Mouse (Mus musculus): ENCODE measurements around the gene Trio.

Trio gene

DNA sequence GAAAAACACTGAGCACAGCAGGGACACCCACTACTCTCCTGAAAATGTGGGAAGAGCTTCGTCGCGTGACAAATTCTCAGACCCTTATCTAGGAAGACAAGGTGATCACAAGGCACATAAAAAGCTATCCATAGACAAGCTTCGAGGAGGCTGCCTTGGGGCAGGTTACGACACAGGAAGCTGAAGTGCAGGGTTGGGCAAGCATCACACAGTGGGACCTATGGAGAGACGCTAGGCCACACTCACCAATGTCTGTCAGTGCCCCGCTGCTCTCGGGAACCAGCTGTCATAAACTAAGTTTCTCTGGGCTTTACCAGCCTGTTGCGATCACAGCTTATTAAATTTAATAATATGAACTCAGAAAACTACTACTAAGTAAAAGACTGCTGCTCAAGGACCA is 149.9 kb downstream of the Trio start:
- DNase-seq (ENCODE audit: low spot score), result no peak

DNA sequence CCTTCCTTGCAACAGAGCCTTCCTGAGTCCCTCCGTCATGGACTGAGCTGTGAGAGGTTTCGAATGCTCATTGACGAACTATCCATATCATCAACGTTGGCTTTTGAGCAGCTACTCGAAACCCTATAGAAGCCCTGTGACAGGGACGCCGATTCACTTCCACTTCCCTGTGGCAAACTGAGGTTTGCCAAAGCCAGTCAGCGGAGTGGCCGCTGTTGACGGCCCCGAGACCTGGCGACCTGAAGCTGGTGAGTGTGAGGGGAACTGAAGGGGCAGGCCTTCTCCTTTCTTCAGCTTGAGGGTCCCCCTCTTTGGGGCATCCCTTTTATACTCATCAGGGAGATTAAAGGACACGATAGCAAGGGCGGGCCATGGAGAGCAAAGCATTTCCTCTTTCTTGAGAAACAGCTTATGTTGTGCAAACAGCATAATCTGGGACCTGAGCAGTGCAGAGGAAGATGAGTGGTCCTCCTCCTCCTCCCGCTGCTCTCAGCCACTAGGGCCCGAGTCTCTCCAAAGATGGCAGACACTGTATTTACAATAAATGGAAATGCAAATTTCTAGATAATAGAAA is 151.8 kb downstream of the Trio start:
- DNase-seq (ENCODE audit: low spot score), result no peak

DNA sequence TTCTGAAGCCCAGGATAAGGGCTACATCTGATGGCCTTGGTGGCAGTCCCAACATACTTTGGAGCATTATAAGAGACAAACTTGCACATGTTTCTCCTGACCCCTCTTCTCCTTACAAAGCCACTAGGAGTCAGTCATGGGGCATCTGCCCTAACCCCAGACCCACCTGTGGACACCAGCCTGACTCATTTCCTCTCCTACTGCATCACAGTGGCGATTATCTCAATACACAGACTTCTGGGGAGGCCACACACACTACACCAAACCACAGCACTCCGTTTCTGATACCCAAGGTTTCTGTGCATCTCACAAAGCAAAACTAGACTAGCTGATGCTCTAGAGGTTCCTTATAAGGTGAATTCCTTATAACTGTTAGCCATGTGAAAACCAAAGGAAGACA is 153.4 kb downstream of the Trio start:
- DNase-seq (ENCODE audit: low spot score), result no peak

DNA sequence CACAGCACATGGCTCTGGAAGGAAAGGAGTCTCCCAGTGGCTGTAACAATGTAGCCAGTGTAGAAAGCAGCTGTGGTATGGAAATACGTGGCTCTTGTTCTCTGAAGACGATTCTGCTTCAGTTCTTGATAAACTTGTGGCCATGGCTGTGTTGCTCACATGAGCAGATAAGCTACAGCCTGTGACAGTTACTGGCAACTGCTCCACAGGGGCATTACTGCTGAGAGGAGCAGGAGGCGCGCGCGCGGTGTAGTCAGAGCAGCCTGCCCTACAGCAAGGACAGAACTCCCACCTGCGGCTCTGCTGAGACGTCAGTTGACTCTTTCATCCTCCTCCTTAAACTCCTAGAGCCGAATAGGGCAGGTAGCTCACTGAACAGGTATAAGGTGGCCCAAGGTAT is 153.9 kb downstream of the Trio start:
- no peak for DNase-seq (ENCODE audit: low spot score)

DNA sequence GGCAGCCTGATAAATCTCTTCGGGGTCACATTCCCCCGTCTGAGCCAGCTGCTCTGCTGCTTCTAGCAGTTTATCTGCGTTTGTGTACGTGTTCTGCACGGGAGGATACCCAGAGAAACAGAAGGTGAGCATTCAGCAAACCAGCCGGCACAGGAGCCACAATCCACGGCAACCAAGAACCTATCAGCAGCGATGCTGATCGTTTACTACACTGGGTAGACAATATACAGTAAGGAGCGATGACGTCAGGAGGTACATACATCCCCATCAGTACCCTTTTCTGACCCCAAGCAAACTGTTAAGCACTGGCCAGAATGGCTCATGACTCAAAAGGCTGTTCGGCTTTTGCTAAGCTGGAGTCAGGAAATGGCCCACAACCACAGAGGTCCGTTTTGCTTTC is 154.4 kb downstream of the Trio start:
- DNase-seq (ENCODE audit: low spot score), result no peak

DNA sequence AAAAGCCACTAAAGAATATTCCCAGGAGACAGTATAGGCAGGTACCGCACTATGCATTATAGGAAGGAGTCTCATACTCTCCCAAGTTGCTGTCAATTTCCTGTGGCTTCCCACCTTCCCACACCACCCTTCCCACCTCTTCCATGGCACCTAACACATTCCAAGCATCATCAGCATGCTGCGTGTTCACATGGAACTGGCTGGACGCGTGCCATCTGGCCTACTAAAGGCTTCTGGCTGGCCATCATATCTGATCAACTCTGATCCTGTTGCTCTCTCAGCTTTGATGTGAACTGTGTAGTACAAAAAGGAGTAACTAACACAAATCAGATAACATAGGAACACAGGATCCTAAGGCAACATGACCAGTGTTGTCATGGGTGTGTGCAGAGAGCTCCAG is 156.6 kb downstream of the Trio start:
- no peak for DNase-seq (ENCODE audit: low spot score)

DNA sequence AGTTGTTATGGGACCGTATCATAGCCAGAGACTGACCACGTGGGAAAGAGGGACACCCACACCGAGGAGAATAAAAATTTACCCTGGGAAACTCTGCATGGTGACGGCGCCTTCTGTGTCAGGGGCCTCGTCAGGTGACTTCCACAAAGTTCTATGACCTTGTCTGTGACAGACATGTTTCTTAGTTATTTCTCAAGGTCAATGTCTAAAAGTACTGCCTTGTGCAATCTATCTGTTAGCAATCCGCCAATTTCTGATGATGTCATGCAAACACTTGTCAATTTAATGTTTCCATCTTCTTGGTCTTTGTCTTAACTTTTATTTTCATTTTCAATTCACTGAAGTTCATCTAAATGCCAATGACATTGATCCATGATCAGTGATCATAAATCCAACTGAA is 157.8 kb downstream of the Trio start:
- no peak for DNase-seq (ENCODE audit: low spot score)

DNA sequence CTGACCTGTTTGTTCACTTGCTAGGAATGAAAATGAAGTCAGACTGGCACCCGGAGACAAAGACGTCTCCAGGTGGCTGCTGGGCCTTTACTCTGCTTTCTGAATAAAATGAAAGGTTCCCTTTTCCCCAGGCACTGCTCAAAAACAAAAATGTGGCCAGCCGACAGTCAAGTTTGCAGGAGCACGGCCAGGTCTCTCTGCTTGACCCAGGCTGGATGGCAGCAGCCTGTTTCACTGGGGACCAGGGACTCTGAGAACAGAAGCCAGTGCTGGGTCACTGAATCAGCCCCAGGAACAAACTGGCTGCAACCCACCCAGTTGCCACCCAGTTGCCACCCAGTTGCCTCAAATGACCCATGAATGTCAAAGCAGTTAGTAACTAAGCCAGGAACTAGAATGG is 159.2 kb downstream of the Trio start:
- no peak for DNase-seq (ENCODE audit: low spot score)

DNA sequence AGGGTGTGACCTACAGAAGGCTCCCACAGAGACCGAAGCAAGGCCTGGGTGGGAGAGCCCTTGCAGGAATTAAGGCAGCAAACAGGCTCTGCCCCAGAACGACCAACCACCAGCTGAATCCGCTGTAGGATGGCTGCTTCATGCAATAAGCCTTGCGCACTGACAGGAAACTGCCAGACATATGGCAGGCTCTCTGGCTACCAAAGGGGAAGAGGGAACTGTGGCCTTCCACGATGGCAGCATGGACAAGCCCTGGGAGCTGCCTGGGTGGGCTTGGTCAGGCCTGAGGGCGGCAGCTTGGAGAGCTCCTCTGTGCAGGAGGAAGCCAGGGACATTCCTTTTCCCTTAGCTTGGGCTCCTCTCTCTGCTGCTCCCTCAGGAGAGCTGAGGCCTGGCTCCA is 159.6 kb downstream of the Trio start:
- no peak for DNase-seq (ENCODE audit: low spot score)

DNA sequence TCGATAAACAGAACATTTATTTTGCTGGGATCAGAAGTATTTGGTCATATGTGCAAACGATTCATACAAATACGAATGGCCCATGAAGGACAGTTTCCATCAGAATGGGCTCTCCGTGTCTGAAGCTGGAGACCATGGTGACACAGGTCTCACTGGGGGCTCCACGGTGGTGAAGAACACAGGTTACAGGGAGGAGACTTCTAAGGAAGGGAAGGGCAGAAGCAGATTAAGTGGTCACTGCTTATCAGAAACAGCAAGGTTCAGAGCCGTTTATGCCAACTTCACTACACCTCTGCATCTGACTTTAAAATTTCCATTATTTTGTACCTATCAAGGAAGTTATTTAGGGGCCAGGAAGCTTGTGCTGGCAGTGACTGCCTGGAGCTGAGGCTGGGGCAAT is 161.3 kb downstream of the Trio start:
- DNase-seq (ENCODE audit: low spot score), result no peak

DNA sequence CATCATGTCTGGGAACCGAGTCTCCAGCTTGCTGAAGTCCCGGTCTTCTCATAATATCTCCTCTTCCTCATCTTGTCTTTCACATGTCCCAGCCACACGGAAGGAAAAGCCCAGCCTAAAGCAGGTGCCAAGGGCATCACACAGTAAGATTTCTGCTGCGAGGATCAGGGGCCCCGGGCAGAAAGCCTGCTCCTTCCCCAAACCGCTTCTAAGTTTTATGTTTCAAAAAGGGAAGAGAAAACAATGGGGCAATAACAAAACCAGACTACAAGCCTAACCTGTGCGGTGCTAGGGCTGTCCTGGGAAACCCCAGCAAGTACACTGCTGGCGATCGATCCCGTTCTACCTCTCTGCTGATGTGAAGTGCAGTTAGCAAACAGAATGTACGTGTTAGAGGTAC is 162.7 kb downstream of the Trio start:
- no peak for DNase-seq (ENCODE audit: low spot score)

DNA sequence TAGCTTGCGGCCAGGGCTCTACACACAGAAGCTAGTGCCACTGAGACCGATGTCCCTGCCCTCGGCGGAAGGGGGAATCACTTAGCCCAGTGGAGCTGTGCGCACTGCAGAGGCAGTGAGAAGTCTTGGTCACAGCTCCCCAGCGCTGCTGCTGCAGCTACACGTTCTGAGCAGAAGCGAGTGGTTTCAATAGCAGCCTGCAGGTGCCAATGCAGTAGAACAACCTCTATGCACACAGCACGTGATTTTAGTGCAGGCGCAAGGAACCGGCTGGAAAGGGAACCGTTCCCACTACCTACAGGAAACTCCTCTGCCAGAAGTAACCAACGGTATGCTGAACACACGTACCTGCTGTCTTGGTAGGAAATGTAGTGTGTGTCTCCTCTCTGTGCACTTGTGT is 165.2 kb downstream of the Trio start:
- DNase-seq (ENCODE audit: low spot score), result no peak

DNA sequence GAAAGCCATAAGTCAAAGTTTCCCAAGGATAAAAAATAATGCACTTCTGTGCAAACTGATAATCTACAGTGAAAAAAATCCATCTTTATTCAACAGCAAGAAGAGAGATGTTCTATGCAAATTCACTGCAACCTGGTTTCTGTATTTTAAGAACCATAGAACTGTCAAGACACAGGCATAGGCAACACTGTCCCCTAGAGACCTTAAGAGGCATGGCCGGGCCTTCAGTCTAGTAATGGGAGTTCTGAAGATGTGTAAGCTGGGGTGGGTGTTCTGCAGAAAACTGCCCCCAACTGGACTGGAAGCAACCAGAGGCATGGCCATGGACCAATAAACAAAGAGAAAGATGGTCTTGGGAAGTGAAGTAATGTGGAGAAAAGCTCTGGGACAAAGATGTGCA is 166.1 kb downstream of the Trio start:
- DNase-seq (ENCODE audit: low spot score), result peak; percentile 23

DNA sequence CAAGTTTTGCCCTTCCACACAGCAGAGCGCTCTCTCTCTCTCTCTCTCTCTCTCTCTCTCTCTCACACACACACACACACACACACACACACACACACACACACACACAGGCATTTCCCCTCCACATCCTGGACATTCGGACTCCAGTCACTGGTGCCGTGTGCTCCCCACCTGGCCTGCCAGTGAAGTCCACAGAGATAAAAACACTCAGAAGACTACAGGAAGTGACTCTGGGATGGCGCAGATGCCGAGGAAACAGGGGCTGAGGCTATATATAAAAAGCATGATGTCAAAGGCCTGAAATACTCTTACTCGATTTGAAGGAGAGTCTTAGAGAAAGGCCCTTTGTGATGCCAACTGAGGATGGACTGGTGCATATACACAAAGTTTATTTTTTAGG is 166.5 kb downstream of the Trio start:
- peak; percentile 14 for DNase-seq (ENCODE audit: low spot score)

DNA sequence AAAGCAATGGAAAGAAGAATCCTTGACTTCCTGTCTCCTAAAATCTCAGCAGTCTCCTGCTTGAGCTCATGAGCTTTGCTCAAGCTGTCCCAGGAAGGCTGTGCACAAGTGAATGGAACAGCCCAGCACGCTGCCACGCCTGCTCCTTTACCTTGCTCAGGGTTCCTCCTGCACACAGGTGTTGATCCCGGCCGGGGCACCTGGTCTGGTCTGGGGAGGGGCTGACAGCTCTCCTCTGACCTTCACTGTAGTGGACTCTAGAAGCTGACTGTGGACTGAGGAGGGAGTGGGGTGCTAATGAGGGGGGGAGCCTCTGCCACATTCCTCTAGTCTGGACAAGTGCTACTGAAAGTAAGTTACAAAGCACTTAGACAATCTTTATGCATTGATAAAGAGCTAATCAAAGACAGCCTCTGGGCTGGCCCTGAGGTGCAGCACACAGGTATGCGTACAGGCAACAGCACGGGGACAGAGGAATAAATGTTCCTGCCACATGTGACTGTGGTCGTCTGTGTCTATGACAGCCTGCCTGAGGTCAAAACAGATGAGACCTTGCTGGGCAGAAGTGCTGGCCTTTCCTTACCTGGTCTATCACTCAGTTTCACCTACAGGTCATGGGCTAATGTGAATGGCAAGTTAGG is 167.3 kb downstream of the Trio start:
- DNase-seq (ENCODE audit: low spot score), result no peak

DNA sequence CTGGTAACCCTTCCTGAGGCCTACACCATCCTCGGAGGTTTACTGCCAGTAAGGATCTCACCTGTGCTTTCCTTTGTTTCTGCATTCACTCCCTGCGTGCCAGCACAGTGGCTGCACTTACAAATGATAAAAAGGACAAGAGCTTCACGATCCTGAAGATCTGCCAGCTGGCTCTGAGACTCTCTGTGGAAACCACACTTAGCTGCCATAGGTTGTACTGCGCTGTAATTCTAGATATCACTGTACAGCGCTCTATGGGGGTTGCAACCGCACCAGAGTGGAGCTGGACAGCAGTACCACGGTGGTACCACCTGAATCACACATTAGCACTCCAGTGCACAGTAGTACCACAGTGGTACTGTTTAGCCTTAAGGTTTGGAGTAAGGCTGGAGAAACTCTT is 168.4 kb downstream of the Trio start:
- no peak for DNase-seq (ENCODE audit: low spot score)

DNA sequence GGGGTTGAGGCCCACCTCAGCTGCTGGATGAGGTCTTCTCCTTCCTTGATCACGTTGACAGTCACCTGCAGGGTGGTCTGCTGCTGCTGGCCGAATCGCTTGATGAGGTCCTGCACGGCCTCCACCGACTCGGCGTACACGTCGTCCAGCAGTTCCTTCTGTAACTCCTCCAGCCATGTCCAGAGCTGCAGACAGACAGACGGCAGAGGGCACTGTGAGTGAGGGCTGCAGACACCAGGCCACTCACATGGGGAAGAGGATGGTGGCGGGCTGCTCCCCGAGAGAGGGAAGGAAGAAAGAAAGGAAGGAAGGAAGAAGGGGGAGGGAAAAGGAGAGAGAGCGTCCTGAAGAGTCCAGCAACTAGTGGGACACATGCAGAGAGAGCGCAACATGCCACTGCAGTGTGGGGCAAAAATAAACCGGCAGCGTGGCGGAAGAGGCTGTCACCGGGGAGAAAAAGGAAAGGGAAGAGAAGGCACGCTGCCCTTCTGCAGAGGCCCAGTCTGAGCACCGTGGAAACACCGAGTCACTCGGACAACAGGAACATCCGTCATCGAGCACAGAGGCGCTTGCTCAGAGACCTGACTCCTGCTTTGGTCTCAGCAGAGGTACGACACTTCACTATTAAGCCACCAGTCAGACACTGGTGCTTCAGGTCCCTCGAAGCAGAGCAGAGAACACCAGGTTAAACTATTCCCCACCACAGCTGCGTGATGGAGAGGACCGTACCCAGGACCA is 169.4 kb downstream of the Trio start:
- peak; percentile 4 for DNase-seq (ENCODE audit: low spot score)

DNA sequence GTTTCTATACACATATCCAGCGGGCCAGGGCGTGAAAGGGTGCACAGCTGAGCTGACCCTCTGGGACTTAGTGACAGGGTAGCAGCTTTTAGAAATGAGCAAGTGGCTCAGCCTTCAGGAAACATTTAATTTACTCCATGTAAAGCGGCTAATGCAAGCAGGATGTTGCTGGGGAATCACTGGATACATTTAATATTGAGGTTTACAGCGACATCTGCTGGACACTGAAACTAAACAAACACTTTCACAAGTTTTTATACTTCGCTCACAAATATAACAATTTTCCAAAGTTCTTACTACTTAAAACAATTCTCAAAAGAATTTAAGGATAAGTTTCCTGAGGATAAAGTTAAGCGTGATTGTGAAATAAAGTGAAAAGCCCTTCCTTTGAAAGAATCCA is 174.3 kb downstream of the Trio start:
- no peak for DNase-seq (ENCODE audit: low spot score)

DNA sequence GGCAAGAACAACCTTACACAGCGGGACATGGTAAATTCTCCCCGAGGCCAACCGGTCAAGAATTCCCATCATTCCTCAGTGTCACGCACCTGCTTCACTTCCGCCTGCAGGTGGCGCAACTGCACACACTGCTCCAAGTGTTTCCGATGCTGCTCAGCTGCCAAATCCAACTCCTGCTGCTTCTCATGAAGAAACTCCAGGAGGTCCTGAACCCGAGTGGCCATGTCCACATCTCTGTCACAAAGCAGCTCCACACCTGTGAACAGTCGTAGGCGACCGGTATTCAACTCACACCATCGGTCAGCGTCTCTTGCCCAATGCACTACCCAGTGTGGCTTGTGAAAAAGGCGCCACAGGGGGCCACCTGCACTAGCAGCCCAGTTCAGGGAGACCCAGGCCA is 174.7 kb downstream of the Trio start:
- DNase-seq (ENCODE audit: low spot score), result no peak

DNA sequence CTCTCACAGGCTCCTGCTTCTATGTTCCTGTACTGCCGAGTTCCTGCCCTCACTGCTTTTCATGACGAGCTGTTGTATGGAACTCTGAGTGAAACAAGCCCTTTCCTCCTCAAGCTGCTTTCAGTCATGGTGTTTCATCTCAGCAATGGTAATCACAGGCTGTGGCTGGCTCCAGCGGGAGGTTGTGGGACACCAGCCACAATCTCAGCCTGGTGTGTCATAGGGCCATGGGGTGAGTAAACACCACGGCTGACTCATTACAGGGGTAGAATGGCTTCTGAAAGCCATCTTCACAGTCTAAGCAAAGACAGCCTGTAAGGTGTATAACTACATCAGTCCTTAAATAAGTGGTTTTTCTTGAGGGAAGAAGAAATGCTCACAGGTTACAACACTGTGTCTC is 175.7 kb downstream of the Trio start:
- DNase-seq (ENCODE audit: low spot score), result no peak

DNA sequence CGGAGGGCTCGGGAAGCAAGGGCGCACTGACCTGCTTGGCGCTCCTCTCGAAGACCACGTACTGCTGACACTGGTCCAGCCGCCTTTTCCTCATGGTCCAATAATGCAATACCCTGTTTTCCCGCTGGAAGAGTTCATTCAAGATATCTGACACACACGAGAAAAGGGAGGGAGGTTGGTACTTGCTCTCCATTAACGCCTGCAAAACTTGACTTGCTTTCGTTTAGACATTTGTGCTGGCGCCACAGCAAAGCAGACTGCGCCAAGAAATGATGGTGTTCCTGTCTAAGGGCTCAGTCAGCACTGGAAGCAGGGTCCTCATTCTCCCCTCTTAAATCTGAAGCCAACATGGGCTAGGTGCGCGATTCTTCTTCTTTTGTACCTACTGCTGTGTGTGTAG is 184.0 kb downstream of the Trio start:
- no peak for DNase-seq (ENCODE audit: low spot score)

DNA sequence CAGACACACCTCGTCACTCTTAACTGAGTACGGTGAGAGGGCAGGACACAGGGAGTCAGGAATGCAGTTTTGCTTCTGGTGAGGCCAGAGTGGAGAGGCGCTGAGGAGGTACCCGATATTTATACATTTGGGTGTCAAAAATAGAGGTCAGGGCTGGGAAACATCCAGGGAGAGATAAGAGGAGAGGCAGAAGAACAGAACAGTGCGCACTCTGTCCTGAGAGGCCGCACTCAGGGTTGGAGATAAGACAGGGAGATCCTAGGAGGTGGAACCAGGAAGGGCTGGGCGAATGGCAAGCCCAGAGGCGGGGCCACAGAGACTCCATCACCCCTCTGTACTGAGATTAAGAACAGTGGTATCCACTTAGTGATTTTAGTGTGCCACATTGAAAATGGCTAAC is 185.1 kb downstream of the Trio start:
- DNase-seq (ENCODE audit: low spot score), result no peak

DNA sequence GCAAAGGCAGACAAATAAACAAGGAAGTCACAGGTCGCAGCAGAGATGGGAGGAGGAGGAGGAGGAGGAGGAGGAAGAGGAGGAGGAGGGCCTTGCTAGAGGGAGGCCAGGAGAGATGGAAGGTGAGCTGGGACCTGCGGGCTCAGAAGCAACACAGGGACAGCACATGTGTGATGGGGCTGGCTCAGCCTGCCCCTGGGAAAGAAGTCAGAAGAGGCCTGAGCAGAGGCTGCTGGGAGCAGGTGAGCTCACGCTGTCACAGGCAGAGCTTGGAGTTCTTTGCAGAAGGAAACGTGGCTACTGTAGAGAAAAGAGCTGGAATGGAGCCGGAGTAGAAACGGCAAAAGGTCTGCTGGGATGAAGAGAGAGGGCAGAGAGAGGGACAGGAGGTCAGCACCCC is 185.5 kb downstream of the Trio start:
- DNase-seq (ENCODE audit: low spot score), result no peak

DNA sequence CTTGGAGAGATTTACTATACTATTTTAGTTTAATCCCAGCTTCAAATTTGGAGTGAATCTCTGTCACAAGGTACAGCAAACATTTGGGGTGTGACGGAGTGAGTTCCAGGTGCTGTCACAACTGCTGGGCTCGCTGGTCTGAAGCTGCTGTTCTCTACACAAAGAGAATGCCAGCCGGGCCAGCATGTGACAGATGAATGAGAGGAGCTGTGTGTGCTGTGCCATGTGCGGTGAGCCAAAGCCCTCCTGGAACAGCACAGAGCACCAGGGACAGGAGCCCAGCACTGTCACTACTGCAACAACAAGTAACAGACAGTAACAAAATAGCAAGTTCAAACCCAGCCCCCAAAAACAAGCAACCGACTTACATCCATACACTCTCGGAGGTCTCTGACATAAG is 194.0 kb downstream of the Trio start:
- DNase-seq (ENCODE audit: low spot score), result no peak
